Mouse (Mus musculus) hindbrain, embryonic 10.5 days (tissue): ENCODE data around the gene Lrch4. TPM values are rescaled to one million over a fixed set of nuclear protein-coding genes. Genes with fewer than 3 reads are reported as not detected.

Source experiments
- DNase-seq: peaks from one replicate; pipeline ENCODE4 v3.0.0-alpha.2; 2017; ENCODE audit warnings: low spot score
- H3K27ac ChIP-seq: fragments of 300-500 bp; sonication (generic); 2 replicates; pipeline ENCODE4 v1.5.1; 2016; ENCODE audit warnings: mild to moderate bottlenecking, moderate library complexity
- H3K27me3 ChIP-seq: fragments of 300-500 bp; sonication (generic); 2 replicates; pipeline ENCODE4 v1.6.1; 2016; ENCODE audit warnings: mild to moderate bottlenecking; ENCODE audit not compliant: poor library complexity, insufficient read depth, severe bottlenecking
- H3K36me3 ChIP-seq: fragments of 300-500 bp; sonication (generic); 2 replicates; pipeline ENCODE4 v1.6.1; 2016; ENCODE audit warnings: mild to moderate bottlenecking, moderate library complexity
- H3K4me1 ChIP-seq: fragments of 300-500 bp; sonication (generic); replicated peaks from 2 replicates; pipeline ENCODE4 v1.6.1; 2016; ENCODE audit warnings: mild to moderate bottlenecking
- H3K4me3 ChIP-seq: fragments of 300-500 bp; sonication (generic); 2 replicates; pipeline ENCODE4 v1.5.1; 2016; ENCODE audit warnings: mild to moderate bottlenecking, moderate library complexity
- H3K9me3 ChIP-seq: fragments of 300-500 bp; sonication (generic); 2 replicates; pipeline ENCODE4 v1.6.1; 2016; ENCODE audit warnings: mild to moderate bottlenecking, moderate library complexity
- WGBS: fragments of 180-500 bp; shearing (Covaris S2); methylation state at CpG from one replicate; pipeline ENCODE4 v1.1.7; 2016; 5-methylcytosine and 5-hydroxymethylcytosine counted together
- polyA plus RNA-seq: library from polyadenylated mRNA; unstranded; fragments of >200 nt; fragmentation: Nextera tagmentation; extraction: Ambion mirVana; gene quantifications from 2 replicates; pipeline ENCODE4 v1.2.1, GENCODE M21; 2016

Gene Lrch4
- polyA plus RNA-seq, 1 experiment from 2014 or later = 39.7 TPM

- Histone ChIP-seq H3K9me3 (no peaks in the 10 kb centered on the region), H3K27me3 (no peaks in the 10 kb centered on the region)
- 96% methylated on average over 1 of the region's 1 CpGs for WGBS
Measured at GRCm38 (mm10) chr5:137670240-137670639, 41.3 kb downstream of the Lrch4 start.

GRCm38 (mm10) chr5:137671443-137672240 is 42.7 kb downstream of the Lrch4 start:
- WGBS = 48% methylated on average over 9 of the region's 9 CpGs
- H3K36me3 ChIP-seq = peaks cover 33% of the 10 kb centered on the region
- H3K27ac ChIP-seq = peak overlapping the region; percentile 59

More at GRCm38 (mm10) chr5:137670240-137670639, 41.3 kb downstream of the Lrch4 start:
- Histone ChIP-seq H3K27ac (no peak overlapping the region), H3K36me3 (peaks cover 40% of the 10 kb centered on the region), H3K4me1 (peaks cover 15% of the 10 kb centered on the region), H3K4me3 (no peak overlapping the region)
- DNase-seq = no peak

GRCm38 (mm10) chr5:137672361-137672760 is 43.4 kb downstream of the Lrch4 start:
- Histone ChIP-seq H3K27ac (no peak overlapping the region), H3K36me3 (peaks cover 31% of the 10 kb centered on the region), H3K4me3 (no peak overlapping the region), H3K27me3 (no peaks in the 10 kb centered on the region), H3K9me3 (no peaks in the 10 kb centered on the region), H3K4me1 (peaks cover 15% of the 10 kb centered on the region)
- 84% methylated on average over 5 of the region's 5 CpGs for WGBS
- no peak for DNase-seq

More at GRCm38 (mm10) chr5:137671443-137672240, 42.7 kb downstream of the Lrch4 start:
- Histone ChIP-seq H3K9me3 (no peaks in the 10 kb centered on the region), H3K27me3 (no peaks in the 10 kb centered on the region), H3K4me1 (peaks cover 15% of the 10 kb centered on the region), H3K4me3 (no peak overlapping the region; the same call in 1 of the 2 replicates)
- peak; percentile 24 for DNase-seq

- H3K27me3 ChIP-seq = no peaks in the 10 kb centered on the region
- peaks cover 28% of the 10 kb centered on the region for H3K36me3 ChIP-seq
- H3K4me1 ChIP-seq = peaks cover 15% of the 10 kb centered on the region
- 92% methylated on average over 6 of the region's 6 CpGs for WGBS
- DNase-seq = no peak
- no peak overlapping the region for H3K4me3 ChIP-seq
- no peak overlapping the region for H3K27ac ChIP-seq
- no peaks in the 10 kb centered on the region for H3K9me3 ChIP-seq
Measured at GRCm38 (mm10) chr5:137673015-137673414, 44.1 kb downstream of the Lrch4 start.

- 95% methylated on average over 8 of the region's 8 CpGs for WGBS
Measured at GRCm38 (mm10) chr5:137674786-137675185, 45.9 kb downstream of the Lrch4 start.

GRCm38 (mm10) chr5:137677859-137678258 is 48.9 kb downstream of the Lrch4 start:
- Histone ChIP-seq H3K9me3 (no peaks in the 10 kb centered on the region), H3K4me1 (peaks cover 10% of the 10 kb centered on the region), H3K4me3 (no peak overlapping the region), H3K36me3 (peaks cover 62% of the 10 kb centered on the region), H3K27me3 (no peaks in the 10 kb centered on the region), H3K27ac (no peak overlapping the region)
- 96% methylated on average over 8 of the region's 8 CpGs for WGBS
- no peak for DNase-seq

More at GRCm38 (mm10) chr5:137674786-137675185, 45.9 kb downstream of the Lrch4 start:
- Histone ChIP-seq H3K4me1 (peaks cover 15% of the 10 kb centered on the region), H3K4me3 (no peak overlapping the region), H3K27ac (no peak overlapping the region), H3K9me3 (no peaks in the 10 kb centered on the region), H3K36me3 (peaks cover 42% of the 10 kb centered on the region), H3K27me3 (no peaks in the 10 kb centered on the region)
- no peak for DNase-seq

GRCm38 (mm10) chr5:137678736-137679135 is 49.8 kb downstream of the Lrch4 start:
- H3K4me1 ChIP-seq = peaks cover 19% of the 10 kb centered on the region
- peaks cover 62% of the 10 kb centered on the region for H3K36me3 ChIP-seq
- H3K27me3 ChIP-seq = no peaks in the 10 kb centered on the region
- H3K9me3 ChIP-seq = no peaks in the 10 kb centered on the region
- no peak overlapping the region for H3K4me3 ChIP-seq
- H3K27ac ChIP-seq = no peak overlapping the region
- 94% methylated on average over 3 of the region's 3 CpGs for WGBS
- no peak for DNase-seq

GRCm38 (mm10) chr5:137679726-137680125 is 50.8 kb downstream of the Lrch4 start:
- peaks cover 60% of the 10 kb centered on the region for H3K36me3 ChIP-seq
- no peaks in the 10 kb centered on the region for H3K27me3 ChIP-seq
- peaks cover 25% of the 10 kb centered on the region for H3K4me1 ChIP-seq
- DNase-seq = no peak
- H3K9me3 ChIP-seq = no peaks in the 10 kb centered on the region
- H3K4me3 ChIP-seq = no peak overlapping the region
- H3K27ac ChIP-seq = no peak overlapping the region
- 84% methylated on average over 4 of the region's 4 CpGs for WGBS

GRCm38 (mm10) chr5:137682526-137682925 is 53.6 kb downstream of the Lrch4 start:
- no peaks in the 10 kb centered on the region for H3K9me3 ChIP-seq
- H3K4me1 ChIP-seq = peaks cover 32% of the 10 kb centered on the region
- H3K4me3 ChIP-seq = peak overlapping the region; percentile 76; the same call in 1 of the 2 replicates
- 87% methylated on average over 6 of the region's 6 CpGs for WGBS
- peaks cover 42% of the 10 kb centered on the region for H3K36me3 ChIP-seq
- peaks cover 16% of the 10 kb centered on the region for H3K27me3 ChIP-seq
- no peak for DNase-seq
- no peak overlapping the region for H3K27ac ChIP-seq

- Histone ChIP-seq H3K4me3 (peak overlapping the region; percentile 76), H3K27ac (peak overlapping the region; percentile 90), H3K36me3 (peaks cover 34% of the 10 kb centered on the region), H3K27me3 (peaks cover 16% of the 10 kb centered on the region), H3K9me3 (no peaks in the 10 kb centered on the region), H3K4me1 (peaks cover 32% of the 10 kb centered on the region)
- WGBS = 18% methylated on average over 28 of the region's 28 CpGs
- DNase-seq = no peak
Measured at GRCm38 (mm10) chr5:137683388-137684293, 54.7 kb downstream of the Lrch4 start.

GRCm38 (mm10) chr5:137684294-137685123 is 55.6 kb downstream of the Lrch4 start, which contains the start of gene Agfg2:
TSS of gene Agfg2 (minus strand) at chr5:137684726.
- Histone ChIP-seq H3K4me1 (peaks cover 32% of the 10 kb centered on the region), H3K36me3 (peaks cover 27% of the 10 kb centered on the region), H3K4me3 (peak within 1 kb of the TSS; percentile 76), H3K9me3 (no peaks in the 10 kb centered on the region), H3K27ac (peak within 1 kb of the TSS; percentile 90), H3K27me3 (peaks cover 16% of the 10 kb centered on the region)
- peak; percentile 99 for DNase-seq
- under 1% methylated on average over 62 of the region's 62 CpGs for WGBS

- H3K4me3 ChIP-seq = no peak overlapping the region
- peak overlapping the region; percentile 72 for H3K27ac ChIP-seq
- DNase-seq = no peak
- H3K9me3 ChIP-seq = no peaks in the 10 kb centered on the region
- H3K4me1 ChIP-seq = peaks cover 32% of the 10 kb centered on the region
- WGBS = 92% methylated on average over 3 of the region's 3 CpGs
- H3K27me3 ChIP-seq = peaks cover 16% of the 10 kb centered on the region
- H3K36me3 ChIP-seq = peaks cover 17% of the 10 kb centered on the region
Measured at GRCm38 (mm10) chr5:137685653-137686052, 56.7 kb downstream of the Lrch4 start.
